Mouse (Mus musculus) hindbrain, embryonic 15.5 days (tissue): ENCODE data around the gene Ddx59. TPM values are rescaled to one million over a fixed set of nuclear protein-coding genes. Genes with fewer than 3 reads are reported as not detected.

ENCODE experiments used
- ATAC-seq: fragments of 200-750 bp; cut with Nextera tagmentation; 2 replicates; pipeline ENCODE4 v1.8.0; 2017; ENCODE audit warnings: low read depth, moderate number of reproducible peaks, moderate TSS enrichment; ENCODE audit not compliant: low FRiP score
- H3K27ac ChIP-seq: fragments of 300-500 bp; sonication (generic); replicated peaks from 2 replicates; pipeline ENCODE4 v1.5.1; 2015; ENCODE audit warnings: mild to moderate bottlenecking, inconsistent platforms
- H3K27me3 ChIP-seq: fragments of 300-500 bp; sonication (generic); 2 replicates; pipeline ENCODE4 v1.6.1; 2015; ENCODE audit warnings: control low read depth, inconsistent platforms
- H3K36me3 ChIP-seq: fragments of 300-500 bp; sonication (generic); 2 replicates; pipeline ENCODE4 v1.6.1; 2015; ENCODE audit warnings: control low read depth, inconsistent platforms
- H3K4me1 ChIP-seq: fragments of 300-500 bp; sonication (generic); replicated peaks from 2 replicates; pipeline ENCODE4 v1.6.1; 2015; ENCODE audit warnings: control low read depth, inconsistent platforms
- H3K4me2 ChIP-seq: fragments of 300-500 bp; sonication (generic); 2 replicates; pipeline ENCODE4 v1.6.1; 2015; ENCODE audit warnings: moderate library complexity, mild to moderate bottlenecking, inconsistent platforms
- H3K4me3 ChIP-seq: fragments of 300-500 bp; sonication (generic); 2 replicates; pipeline ENCODE4 v1.5.1; 2015; ENCODE audit warnings: mild to moderate bottlenecking, inconsistent platforms
- H3K9ac ChIP-seq: fragments of 300-500 bp; sonication (generic); 2 replicates; pipeline ENCODE4 v1.6.1; 2015; ENCODE audit warnings: inconsistent platforms
- H3K9me3 ChIP-seq: fragments of 300-500 bp; sonication (generic); 2 replicates; pipeline ENCODE4 v1.6.1; 2016; ENCODE audit warnings: control low read depth, inconsistent platforms
- WGBS: fragments of 180-500 bp; shearing (Covaris S2); methylation state at CpG from one replicate; pipeline ENCODE4 v1.1.7; 2015; 5-methylcytosine and 5-hydroxymethylcytosine counted together
- polyA plus RNA-seq: library from polyadenylated mRNA; unstranded; fragments of >200 nt; fragmentation: Nextera tagmentation; extraction: Ambion mirVana; gene quantifications from 2 replicates; pipeline ENCODE4 v1.2.1, GENCODE M21; 2015

Gene Ddx59
- polyA plus RNA-seq, 1 experiment from 2014 or later = 19.5 TPM

DNA sequence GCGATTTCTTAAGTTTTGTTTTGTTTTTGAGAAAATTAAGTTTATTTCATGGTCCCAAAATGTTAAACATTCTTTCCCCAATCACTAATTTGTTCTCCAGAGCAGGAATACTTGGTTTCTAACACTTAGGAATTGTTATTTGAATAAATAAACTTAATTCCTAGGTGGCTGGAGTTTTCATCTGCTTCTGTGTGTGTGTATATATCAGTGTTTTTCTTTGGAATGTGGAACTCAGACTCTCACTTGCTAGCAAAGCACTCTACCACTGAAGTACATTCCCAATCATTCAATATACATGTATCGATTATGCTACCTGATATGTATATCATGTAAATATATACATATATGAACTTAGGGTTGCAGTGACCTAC is 670 bp downstream of the Ddx59 start:
- Histone ChIP-seq H3K4me2 (peak overlapping the region; percentile 62), H3K9ac (no peak overlapping the region; the same call in 1 of the 2 replicates)
- WGBS = 46% methylated on average over 2 of the region's 2 CpGs

DNA sequence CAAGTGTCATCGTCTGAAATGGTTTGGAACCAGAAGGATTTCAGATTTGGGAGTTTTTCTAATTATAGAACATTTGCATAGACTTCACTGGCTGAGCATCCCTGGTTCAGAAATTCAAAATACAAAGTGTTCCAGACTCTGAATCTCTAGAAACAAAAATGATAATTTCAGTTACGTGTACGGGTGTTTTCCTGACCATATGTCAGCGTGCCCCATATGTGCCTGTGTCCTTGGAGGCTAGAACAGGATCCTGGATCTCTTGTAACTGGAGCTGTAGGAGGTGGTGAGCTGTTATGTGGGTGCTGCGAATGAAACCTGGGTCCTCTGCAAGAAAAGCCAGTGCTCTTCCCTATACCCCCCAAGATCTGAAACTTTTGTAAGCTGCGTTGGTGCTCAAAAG is 3.3 kb downstream of the Ddx59 start:
- Histone ChIP-seq H3K27me3 (no peaks in the 10 kb centered on the region), H3K4me1 (peaks cover 6% of the 10 kb centered on the region), H3K4me2 (no peak overlapping the region), H3K27ac (no peak overlapping the region), H3K36me3 (peaks cover 5% of the 10 kb centered on the region; the same call in 1 of the 2 replicates), H3K4me3 (no peak overlapping the region), H3K9ac (no peak overlapping the region), H3K9me3 (no peaks in the 10 kb centered on the region)
- 94% methylated on average over 6 of the region's 6 CpGs for WGBS
- no peak for ATAC-seq

More for the DNA sequence above, 670 bp downstream of the Ddx59 start:
- Histone ChIP-seq H3K9me3 (no peaks in the 10 kb centered on the region), H3K27ac (peak overlapping the region; percentile 98), H3K4me3 (peak overlapping the region; percentile 67), H3K27me3 (no peaks in the 10 kb centered on the region), H3K36me3 (peaks cover 5% of the 10 kb centered on the region; the same call in 1 of the 2 replicates), H3K4me1 (peaks cover 6% of the 10 kb centered on the region)
- no peak for ATAC-seq

DNA sequence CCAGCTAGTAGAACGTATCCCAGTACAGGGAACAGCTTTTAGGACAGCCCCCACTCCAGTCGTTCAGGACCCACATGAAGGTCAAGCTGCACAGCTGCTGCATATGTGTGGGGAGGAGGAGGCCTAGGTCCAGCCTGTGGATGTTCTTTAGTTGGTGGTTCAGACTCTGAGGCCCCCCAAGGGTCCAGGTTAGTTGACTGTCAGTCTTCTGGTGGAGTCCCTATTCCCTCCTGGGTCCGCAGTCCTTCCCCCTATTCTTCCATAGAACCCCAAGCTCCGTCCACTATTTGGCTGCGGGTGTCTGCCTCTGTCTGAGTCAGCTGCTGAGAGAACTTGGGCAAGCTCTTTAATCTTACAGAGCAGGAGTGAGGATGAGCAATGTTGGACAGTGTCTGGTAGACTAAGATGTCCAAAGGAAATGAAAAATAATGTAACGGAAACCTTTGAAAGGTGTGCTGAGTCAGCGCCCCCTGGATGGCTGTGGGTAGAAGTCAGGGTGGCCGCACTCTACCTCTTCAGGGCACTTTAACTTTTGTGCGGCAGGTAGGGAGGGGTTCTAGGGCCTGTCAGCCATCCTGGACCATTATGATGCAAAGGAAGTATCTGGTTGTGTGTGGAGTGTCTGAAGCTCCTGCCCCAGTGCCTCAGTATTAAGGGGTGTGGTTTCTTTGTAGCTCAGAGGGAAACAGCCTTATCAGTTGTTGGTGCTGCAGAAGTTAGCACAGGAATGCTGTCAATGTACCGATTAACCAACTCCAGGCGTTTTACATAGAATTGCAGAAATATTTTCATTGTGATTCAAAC is 12.3 kb downstream of the Ddx59 start:
- Histone ChIP-seq H3K4me1 (no peaks in the 10 kb centered on the region), H3K27me3 (no peaks in the 10 kb centered on the region), H3K9me3 (no peaks in the 10 kb centered on the region), H3K27ac (no peak overlapping the region), H3K4me2 (no peak overlapping the region), H3K4me3 (no peak overlapping the region), H3K9ac (no peak overlapping the region), H3K36me3 (peaks cover 4% of the 10 kb centered on the region; the same call in 1 of the 2 replicates)
- 83% methylated on average over 11 of the region's 11 CpGs for WGBS
- ATAC-seq = no peak

DNA sequence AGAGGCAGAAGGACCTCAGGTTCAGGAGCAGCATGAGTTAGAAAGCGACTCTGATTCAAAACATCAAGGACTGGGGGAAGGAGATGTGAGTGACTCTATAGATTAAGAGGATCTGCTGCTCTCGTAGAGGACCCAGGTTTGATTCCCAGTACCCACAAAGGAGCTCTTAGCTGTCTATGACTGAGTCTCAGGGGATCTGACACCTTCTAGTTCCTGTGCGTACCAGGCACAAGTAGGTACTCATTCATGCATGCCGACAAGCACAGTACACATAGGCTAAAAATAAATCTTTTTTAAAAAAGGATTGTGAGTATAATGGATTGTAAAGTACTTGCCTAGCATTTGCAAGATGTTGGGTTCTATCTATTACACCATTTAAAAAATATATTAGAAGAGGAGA is 13.9 kb downstream of the Ddx59 start:
- Histone ChIP-seq H3K9me3 (no peaks in the 10 kb centered on the region), H3K4me1 (no peaks in the 10 kb centered on the region), H3K4me2 (no peak overlapping the region), H3K36me3 (peaks cover 9% of the 10 kb centered on the region), H3K27me3 (no peaks in the 10 kb centered on the region), H3K27ac (no peak overlapping the region), H3K4me3 (no peak overlapping the region), H3K9ac (no peak overlapping the region)
- no peak for ATAC-seq
- 86% methylated on average over 4 of the region's 4 CpGs for WGBS

DNA sequence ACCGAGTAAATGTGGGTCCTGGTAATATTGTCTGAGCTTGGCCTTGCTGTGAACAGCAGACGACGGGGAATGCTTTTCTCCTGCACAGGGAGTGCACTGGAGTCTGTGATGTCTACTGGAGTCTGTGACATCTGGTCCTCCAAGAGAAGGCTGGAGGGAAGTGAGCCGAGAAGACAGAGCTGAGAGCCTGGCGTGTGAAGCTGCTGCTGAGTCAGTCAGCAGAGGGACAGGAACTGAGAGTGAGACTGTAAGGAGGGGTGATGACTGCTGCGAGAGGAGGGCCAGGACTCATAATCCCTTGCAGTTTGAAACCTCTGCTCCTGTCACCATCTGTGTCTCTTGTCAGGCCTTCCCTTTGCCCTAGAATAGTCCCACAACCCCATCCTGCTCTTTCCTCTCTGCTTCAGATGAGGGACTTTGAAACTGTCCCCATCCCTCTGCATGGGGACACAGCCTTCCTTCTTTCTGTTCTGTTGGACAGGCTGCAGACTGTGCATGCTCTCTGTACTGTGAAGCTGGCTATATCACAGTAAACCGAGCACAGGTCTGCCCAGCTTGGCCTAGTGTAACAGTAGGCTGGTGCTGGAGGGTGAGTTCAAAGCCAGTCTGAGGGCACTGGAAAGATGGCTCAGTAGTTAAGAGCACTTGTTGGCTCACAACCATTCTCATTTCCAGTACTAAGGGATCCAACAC is 15.2 kb downstream of the Ddx59 start:
- peaks cover 5% of the 10 kb centered on the region; the same call in 1 of the 2 replicates for H3K36me3 ChIP-seq
- H3K4me1 ChIP-seq = no peaks in the 10 kb centered on the region
- 63% methylated on average over 7 of the region's 7 CpGs for WGBS
- ATAC-seq = no peak
- no peak overlapping the region for H3K27ac ChIP-seq
- H3K9me3 ChIP-seq = no peaks in the 10 kb centered on the region
- H3K4me3 ChIP-seq = no peak overlapping the region
- no peak overlapping the region for H3K4me2 ChIP-seq
- H3K9ac ChIP-seq = no peak overlapping the region
- no peaks in the 10 kb centered on the region for H3K27me3 ChIP-seq

DNA sequence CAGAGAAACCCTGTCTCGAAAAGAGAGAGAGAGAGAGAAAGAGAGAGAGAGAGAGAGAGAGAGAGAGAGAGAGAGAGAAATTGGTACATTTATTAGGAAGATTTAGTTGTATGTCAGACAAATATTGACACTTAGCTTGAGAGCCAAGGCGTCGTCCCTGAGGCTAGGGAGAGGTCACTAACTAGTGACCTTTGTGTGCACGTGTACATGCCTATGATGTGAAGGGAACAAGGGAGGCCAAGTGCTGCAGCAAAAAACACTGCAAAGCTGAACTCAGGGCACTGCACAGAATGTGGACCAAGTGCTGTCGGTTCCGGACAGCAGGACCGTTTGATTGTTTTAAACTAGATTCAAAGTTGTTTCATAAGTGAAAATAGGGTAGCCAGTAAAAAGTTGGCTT is 25.7 kb downstream of the Ddx59 start:
- Histone ChIP-seq H3K4me1 (no peaks in the 10 kb centered on the region), H3K4me2 (no peak overlapping the region), H3K27ac (no peak overlapping the region), H3K36me3 (peaks cover 9% of the 10 kb centered on the region; the same call in 1 of the 2 replicates), H3K4me3 (no peak overlapping the region), H3K9me3 (no peaks in the 10 kb centered on the region), H3K27me3 (no peaks in the 10 kb centered on the region), H3K9ac (no peak overlapping the region)
- WGBS = 85% methylated on average over 7 of the region's 7 CpGs
- ATAC-seq = no peak

DNA sequence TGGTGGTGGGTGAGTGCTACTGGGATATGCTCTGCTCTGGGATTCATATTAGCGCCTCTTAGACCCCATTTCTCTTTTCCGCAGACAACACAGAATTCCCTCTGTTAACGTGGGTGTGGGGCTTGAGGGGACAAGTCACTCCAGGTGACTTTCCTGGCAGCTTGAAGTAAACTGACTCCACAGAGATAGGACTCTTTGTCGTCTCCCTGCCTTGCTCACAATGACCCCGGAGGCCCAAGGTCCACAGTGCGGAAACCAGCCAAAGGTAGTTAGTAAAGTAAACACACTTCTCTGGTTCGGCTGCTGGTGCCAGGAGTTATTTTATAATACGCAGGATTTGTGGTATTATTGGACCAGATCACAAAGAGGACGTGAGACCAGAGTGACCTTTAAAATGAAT is 27.7 kb downstream of the Ddx59 start:
- Histone ChIP-seq H3K4me3 (no peak overlapping the region), H3K9ac (no peak overlapping the region), H3K27ac (no peak overlapping the region), H3K4me1 (no peaks in the 10 kb centered on the region), H3K9me3 (no peaks in the 10 kb centered on the region), H3K36me3 (peaks cover 6% of the 10 kb centered on the region; the same call in 1 of the 2 replicates), H3K4me2 (no peak overlapping the region), H3K27me3 (no peaks in the 10 kb centered on the region)
- WGBS = 78% methylated on average over 9 of the region's 9 CpGs
- ATAC-seq = no peak

DNA sequence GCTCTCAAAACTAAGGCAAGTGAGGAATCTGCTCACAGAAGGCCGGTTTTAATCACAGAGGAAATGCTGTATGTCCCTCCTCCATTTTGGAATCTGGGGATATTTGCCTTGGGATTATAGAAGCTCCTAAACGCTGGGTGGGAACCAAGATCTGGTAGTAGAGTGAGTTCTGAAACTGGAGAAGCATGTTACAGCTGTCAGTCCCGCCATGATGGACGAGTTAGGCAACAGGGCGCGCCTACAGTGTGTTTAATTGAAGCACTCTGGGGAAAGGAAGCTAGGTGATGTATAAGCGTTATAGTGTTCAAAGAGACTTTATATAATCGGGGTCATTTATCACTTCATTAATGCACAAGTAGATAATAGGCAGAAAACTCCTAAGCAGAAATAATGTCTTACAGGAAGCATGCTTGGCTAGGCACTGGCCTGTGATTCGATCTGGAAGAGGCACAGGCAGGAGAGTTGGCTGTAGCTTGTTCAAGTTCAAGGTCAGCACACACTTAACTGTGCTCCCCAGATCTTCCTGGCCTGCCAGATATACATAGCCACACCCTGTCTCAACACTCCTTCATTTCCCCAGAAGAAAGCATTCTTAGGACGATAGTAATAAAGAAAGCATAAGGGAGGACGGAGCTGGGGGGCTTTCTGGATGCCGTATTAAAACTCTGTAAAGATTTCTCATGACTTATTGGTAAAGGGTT is 29.6 kb downstream of the Ddx59 start:
- Histone ChIP-seq H3K27ac (no peak overlapping the region), H3K4me1 (no peaks in the 10 kb centered on the region)

DNA sequence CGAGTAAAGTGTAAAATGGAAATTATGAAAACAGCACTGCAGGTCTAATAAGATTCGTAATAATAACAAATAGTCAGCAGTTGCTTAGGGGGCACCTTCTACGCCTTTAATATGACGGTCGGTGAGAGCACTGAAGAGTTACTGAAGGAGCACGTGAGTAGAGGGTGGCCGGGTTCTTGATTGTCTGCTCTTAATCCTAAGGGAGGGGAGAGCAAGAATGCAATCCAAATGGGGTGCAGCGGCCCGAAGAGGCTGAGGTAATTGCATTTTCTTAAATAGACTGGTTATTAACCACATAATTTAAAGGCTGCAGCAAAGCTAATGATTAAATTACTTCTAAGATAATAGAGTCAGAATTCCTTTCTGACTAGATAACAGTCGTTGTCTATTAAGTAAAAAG is 31.9 kb downstream of the Ddx59 start:
- Histone ChIP-seq H3K4me2 (no peak overlapping the region), H3K9me3 (no peaks in the 10 kb centered on the region), H3K4me3 (no peak overlapping the region), H3K9ac (no peak overlapping the region), H3K36me3 (no peaks in the 10 kb centered on the region), H3K27ac (no peak overlapping the region), H3K27me3 (no peaks in the 10 kb centered on the region), H3K4me1 (no peaks in the 10 kb centered on the region)
- WGBS = 66% methylated on average over 10 of the region's 10 CpGs
- ATAC-seq = no peak

More for the DNA sequence above, 29.6 kb downstream of the Ddx59 start:
- Histone ChIP-seq H3K9ac (no peak overlapping the region), H3K9me3 (no peaks in the 10 kb centered on the region), H3K36me3 (peaks cover 2% of the 10 kb centered on the region; the same call in 1 of the 2 replicates), H3K4me3 (no peak overlapping the region), H3K27me3 (no peaks in the 10 kb centered on the region), H3K4me2 (no peak overlapping the region)
- 87% methylated on average over 12 of the region's 12 CpGs for WGBS
- no peak for ATAC-seq

DNA sequence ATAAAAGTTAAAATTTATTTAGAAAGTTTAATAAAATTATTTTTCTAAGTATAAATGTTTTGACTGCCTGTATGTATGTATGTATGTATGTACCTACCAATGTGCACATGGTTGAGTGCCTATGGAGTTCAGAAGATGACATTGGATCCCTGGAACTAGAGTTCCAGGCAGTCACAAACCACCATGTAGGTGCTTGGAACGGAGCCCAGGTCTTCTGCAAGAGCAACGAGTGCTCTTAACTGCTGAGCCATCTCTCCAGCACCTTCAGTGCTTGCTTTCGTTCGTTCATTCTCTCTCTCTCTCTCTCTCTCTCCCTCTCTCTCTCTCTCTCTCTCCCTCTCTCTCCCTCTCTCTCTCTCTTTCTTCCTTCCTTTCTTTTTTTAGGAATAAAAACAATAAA is 32.3 kb downstream of the Ddx59 start:
- no peak overlapping the region for H3K27ac ChIP-seq
- WGBS = 69% methylated on average over 4 of the region's 4 CpGs
- H3K9me3 ChIP-seq = no peaks in the 10 kb centered on the region
- no peak overlapping the region for H3K4me3 ChIP-seq
- H3K4me2 ChIP-seq = no peak overlapping the region
- ATAC-seq = no peak
- no peaks in the 10 kb centered on the region for H3K36me3 ChIP-seq
- H3K27me3 ChIP-seq = no peaks in the 10 kb centered on the region
- H3K9ac ChIP-seq = no peak overlapping the region
- no peaks in the 10 kb centered on the region for H3K4me1 ChIP-seq

DNA sequence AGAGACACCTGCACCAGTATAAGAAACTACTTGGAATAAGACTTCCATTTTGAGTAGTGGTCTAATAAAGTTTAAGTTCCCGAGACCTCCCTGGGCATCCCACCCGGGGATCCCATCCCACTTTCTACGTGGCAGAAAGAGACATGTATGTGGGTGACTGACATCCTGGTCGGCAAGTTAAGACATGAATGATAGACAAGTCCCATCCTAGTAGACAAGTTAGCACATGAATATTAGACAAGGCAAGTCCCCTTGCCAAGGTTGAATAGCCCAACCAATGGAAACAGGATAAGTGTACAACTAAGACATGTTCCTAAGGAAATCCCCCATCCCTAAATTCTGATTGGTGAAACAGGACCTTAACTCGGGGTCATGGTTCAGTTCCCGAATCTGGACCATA is 34.5 kb downstream of the Ddx59 start:
- no peak overlapping the region for H3K4me3 ChIP-seq
- 96% methylated on average over 6 of the region's 6 CpGs for WGBS
- H3K27me3 ChIP-seq = no peaks in the 10 kb centered on the region
- ATAC-seq = no peak
- H3K9me3 ChIP-seq = no peaks in the 10 kb centered on the region
- H3K4me2 ChIP-seq = no peak overlapping the region
- no peak overlapping the region for H3K27ac ChIP-seq
- H3K36me3 ChIP-seq = no peaks in the 10 kb centered on the region
- H3K4me1 ChIP-seq = no peaks in the 10 kb centered on the region
- no peak overlapping the region for H3K9ac ChIP-seq

DNA sequence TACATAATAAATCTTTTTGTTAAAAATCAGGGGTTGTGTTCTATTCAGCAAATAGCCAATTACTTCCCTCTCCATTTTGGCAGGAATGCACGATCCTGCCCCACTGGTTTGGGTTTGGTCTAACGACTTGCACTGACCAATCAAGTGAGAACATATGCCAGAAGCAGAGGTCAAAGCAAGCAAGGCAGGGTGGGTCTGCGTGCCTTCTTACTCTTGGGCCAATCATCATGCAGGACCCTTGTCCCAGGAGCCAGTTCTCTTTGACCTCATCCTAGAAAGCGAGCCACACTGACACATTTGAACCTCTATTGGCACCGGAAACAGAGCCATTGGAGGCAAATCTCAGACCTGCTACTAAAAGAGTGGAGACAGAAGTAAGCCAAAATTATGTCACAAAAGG is 35.1 kb downstream of the Ddx59 start:
- no peak overlapping the region for H3K4me3 ChIP-seq
- no peak overlapping the region for H3K27ac ChIP-seq
- 91% methylated on average over 5 of the region's 5 CpGs for WGBS
- no peaks in the 10 kb centered on the region for H3K36me3 ChIP-seq
- ATAC-seq = no peak
- no peaks in the 10 kb centered on the region for H3K4me1 ChIP-seq
- no peaks in the 10 kb centered on the region for H3K27me3 ChIP-seq
- no peak overlapping the region for H3K9ac ChIP-seq
- H3K9me3 ChIP-seq = no peaks in the 10 kb centered on the region
- no peak overlapping the region for H3K4me2 ChIP-seq
